Mouse (Mus musculus) bone marrow, adult 2 months (tissue): ENCODE measurements around the gene Rbm47.

Source experiments
- CTCF ChIP-seq: fragments of 200-500 bp; IDR thresholded peaks from 2 replicates; pipeline ENCODE4 v1.5.1; 2011; ENCODE audit warnings: low read length, control low read depth; ENCODE audit not compliant: control insufficient read depth, insufficient read depth
- POLR2A ChIP-seq: fragments of 200-500 bp; IDR thresholded peaks from 2 replicates; pipeline ENCODE4 v1.6.1; 2011; ENCODE audit warnings: low read depth, mild to moderate bottlenecking, control low read depth, low read length, borderline replicate concordance; ENCODE audit not compliant: control insufficient read depth

- TF ChIP-seq CTCF (no peak), POLR2A (no peak)
Observed at GRCm38 (mm10) chr5:66156431-66156962, 16.4 kb downstream of the Rbm47 start.
